Mouse (Mus musculus): Measurements from ENCODE around the gene Myh2. TPM values are rescaled to one million over a fixed set of nuclear protein-coding genes. Genes with fewer than 3 reads are reported as not detected.

Myh2 gene
- polyA plus RNA-seq (2012; rRNA removed) = 0.07 and 0.09 TPM in 2 replicates

GRCm38 (mm10) chr11:67170727-67171126 is at the start of gene Myh2:
TSS of gene Myh2 (plus strand) at chr11:67171027.

GRCm38 (mm10) chr11:67199752-67200151 is 28.9 kb downstream of the Myh2 start, which contains the start of gene Myh1:
TSS of gene Myh1 (plus strand) at chr11:67200052.

GRCm38 (mm10) chr11:67237481-67238079 is 66.8 kb downstream of the Myh2 start, which contains the start of gene Myh4:
TSS of gene Myh4 (plus strand) at chr11:67238029.

Other genes with a start within 250 kb of the Myh2 start
- gene Tmem238l, start 214.4 kb upstream of the Myh2 start, polyA plus RNA-seq (2012; rRNA removed) = 0.06 TPM in 1 of 2 replicates, not detected in the other
- gene Tmem220, start 145.9 kb upstream of the Myh2 start, polyA plus RNA-seq (2012; rRNA removed) = 0.86 TPM in 2 replicates
- 30.3 and 32.3 TPM in 2 replicates for gene Adprm, start 118.4 kb upstream of the Myh2 start, polyA plus RNA-seq (2012; rRNA removed)
- 6.9 and 7.3 TPM in 2 replicates for gene Sco1, start 118.4 kb upstream of the Myh2 start, polyA plus RNA-seq (2012; rRNA removed)
- gene Myh3, start 92.7 kb upstream of the Myh2 start, polyA plus RNA-seq (2012; rRNA removed) = 0.41 and 38.5 TPM in 2 replicates
- 0.01 and 0.33 TPM in 2 replicates for gene Myh1, start 29.0 kb downstream of the Myh2 start, polyA plus RNA-seq (2012; rRNA removed)
- 0.01 TPM in 1 of 2 replicates, not detected in the other for gene Myh4, start 67.0 kb downstream of the Myh2 start, polyA plus RNA-seq (2012; rRNA removed)
- 0.50 and 8.7 TPM in 2 replicates for gene Myh8, start 106.1 kb downstream of the Myh2 start, polyA plus RNA-seq (2012; rRNA removed)
- gene Myh13, start 150.6 kb downstream of the Myh2 start, polyA plus RNA-seq (2012; rRNA removed) = 0.01 and 0.14 TPM in 2 replicates